Mouse (Mus musculus) fat pad, adult 2 months (tissue): ENCODE results near the gene Boc.

Source experiments
- DNase-seq: peaks from one replicate; pipeline ENCODE4 v3.0.0-alpha.2; 2011; ENCODE audit warnings: low read depth, low spot score; ENCODE audit errors: extremely low read depth

Gene Boc

GRCm38 (mm10) chr16:44553861-44554260 is 4.8 kb downstream of the Boc start:
- DNase-seq = no peak

GRCm38 (mm10) chr16:44552726-44553125 is 6.0 kb downstream of the Boc start:
- DNase-seq = no peak

GRCm38 (mm10) chr16:44552036-44552435 is 6.7 kb downstream of the Boc start:
- no peak for DNase-seq

- DNase-seq = no peak
Measured at GRCm38 (mm10) chr16:44551491-44551890, 7.2 kb downstream of the Boc start.

- DNase-seq = peak; percentile 75
Measured at GRCm38 (mm10) chr16:44550843-44551242, 7.9 kb downstream of the Boc start.

GRCm38 (mm10) chr16:44549867-44550679 is 8.6 kb downstream of the Boc start:
- DNase-seq = no peak

- DNase-seq = no peak
Measured at GRCm38 (mm10) chr16:44549381-44549780, 9.3 kb downstream of the Boc start.

- no peak for DNase-seq
Measured at GRCm38 (mm10) chr16:44547976-44548375, 10.7 kb downstream of the Boc start.

GRCm38 (mm10) chr16:44546831-44547230 is 11.9 kb downstream of the Boc start:
- DNase-seq = no peak

- DNase-seq = no peak
Measured at GRCm38 (mm10) chr16:44545939-44546338, 12.8 kb downstream of the Boc start.

GRCm38 (mm10) chr16:44545153-44545552 is 13.5 kb downstream of the Boc start:
- no peak for DNase-seq

GRCm38 (mm10) chr16:44543098-44543497 is 15.6 kb downstream of the Boc start:
- DNase-seq = no peak

- DNase-seq = no peak
Measured at GRCm38 (mm10) chr16:44542029-44542690, 16.5 kb downstream of the Boc start.

GRCm38 (mm10) chr16:44539611-44540010 is 19.1 kb downstream of the Boc start:
- no peak for DNase-seq

- no peak for DNase-seq
Measured at GRCm38 (mm10) chr16:44538401-44539395, 20.0 kb downstream of the Boc start.

- no peak for DNase-seq
Measured at GRCm38 (mm10) chr16:44534122-44534521, 24.6 kb downstream of the Boc start.

- no peak for DNase-seq
Measured at GRCm38 (mm10) chr16:44533522-44533921, 25.2 kb downstream of the Boc start.

GRCm38 (mm10) chr16:44532851-44533250 is 25.8 kb downstream of the Boc start:
- DNase-seq = no peak

- no peak for DNase-seq
Measured at GRCm38 (mm10) chr16:44531239-44531797, 27.4 kb downstream of the Boc start.

- no peak for DNase-seq
Measured at GRCm38 (mm10) chr16:44530829-44531228, 27.9 kb downstream of the Boc start.

- no peak for DNase-seq
Measured at GRCm38 (mm10) chr16:44530191-44530590, 28.5 kb downstream of the Boc start.
